Mouse (Mus musculus) left cerebral cortex, adult 11 months (tissue): Measurements from ENCODE around the gene Myo3b.

ENCODE experiments used
- DNase-seq: peaks from one replicate; pipeline ENCODE4 v3.0.0; 2022; ENCODE audit warnings: low spot score

Gene Myo3b

DNA sequence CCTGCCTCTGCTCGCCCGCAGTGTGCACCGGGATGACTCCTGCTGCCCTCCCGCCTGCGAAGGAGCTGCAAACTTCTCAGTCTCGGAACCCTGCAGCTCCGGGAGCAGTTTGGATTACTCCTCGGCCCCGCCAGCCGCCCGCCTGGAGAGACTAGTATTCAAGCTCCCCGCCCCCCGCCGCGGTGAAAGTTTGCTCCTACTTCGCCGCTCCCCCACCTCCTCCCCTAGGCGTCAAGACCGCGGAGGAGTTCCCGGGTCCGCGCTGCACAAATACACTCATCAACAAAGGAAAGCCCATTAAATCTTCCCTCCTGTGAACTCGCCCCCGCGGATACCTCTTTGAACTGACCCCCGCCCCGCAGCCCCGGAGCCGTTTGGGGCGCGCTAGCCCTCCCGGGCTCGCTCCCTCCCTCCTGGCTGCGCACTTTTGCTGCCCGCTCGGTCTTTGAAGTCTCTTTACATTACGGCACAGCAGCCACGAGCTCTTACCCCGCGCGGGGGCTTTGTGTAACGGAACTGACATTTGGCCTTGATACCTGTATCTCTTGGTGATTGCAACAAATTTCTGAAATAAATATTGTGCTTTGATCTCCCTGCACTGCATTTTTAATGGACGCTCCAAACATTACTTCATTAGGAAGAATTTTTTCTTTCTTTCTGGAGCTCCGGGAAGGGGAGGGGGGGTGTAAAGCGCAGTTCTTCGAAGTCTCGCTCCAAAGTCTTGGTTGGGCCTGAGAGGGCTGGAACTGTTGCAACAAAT, 433.1 kb downstream of the Myo3b start:
- DNase-seq = no peak
